Comparison of ENCODE assay signal across 28 mouse cellular contexts in genomic region chr2:92607153-92607552, GRCm38 (mm10). TPM values are rescaled to one million over a fixed set of nuclear protein-coding genes. Genes with fewer than 3 reads are reported as not detected.
DNase-seq lines count a peak whose midpoint lies in the region; ATAC-seq and TF ChIP-seq lines count a peak whose summit lies in the region.
"Had no signal": no experiment of that assay in that cellular context is flagged by ENCODE, and none has a peak within 500 bp of the region (broad histone marks: within the 10 kb centered on the region; RNA-seq: fewer than 3 reads in every experiment).

No protein-coding gene starts in this region.

- H3ac ChIP-seq in myocyte (ENCODE audit: control insufficient read depth, insufficient read length): no peak overlapping the region

- H3K4me1 ChIP-seq in intestine, embryonic 16.5 days (ENCODE audit: control insufficient read depth, insufficient read depth, low read length): no peaks in the 10 kb centered on the region

- no peak for TF ChIP-seq POLR2A in myocyte (IDR thresholded peaks at IDR 0.05; ENCODE audit: insufficient read length, low read depth)

- H3K9ac ChIP-seq in intestine, embryonic 16.5 days (ENCODE audit: low read depth, low read length): no peak overlapping the region; the same call in 1 of the 2 replicates
- H3K9ac ChIP-seq: forebrain, embryonic 13.5 days; hindbrain, embryonic 13.5 days; liver, embryonic 14.5 days; midbrain, embryonic 13.5 days; neural tube, embryonic 15.5 days had no signal

- H3K36me3 ChIP-seq in myocyte (ENCODE audit: control insufficient read depth, insufficient read depth): no peaks in the 10 kb centered on the region
- H3K36me3 ChIP-seq in intestine, embryonic 16.5 days (ENCODE audit: control insufficient read depth, insufficient read depth, low read length): no peaks in the 10 kb centered on the region

- no peak overlapping the region for H3K27ac ChIP-seq in intestine, embryonic 16.5 days (ENCODE audit: low read length)
- H3K27ac ChIP-seq: forebrain, embryonic 13.5 days; hindbrain, embryonic 13.5 days; liver, embryonic 14.5 days; neural tube, embryonic 15.5 days had no signal

- no peaks in the 10 kb centered on the region for H3K79me2 ChIP-seq in myocyte (ENCODE audit: control insufficient read depth, insufficient read depth)

- DNase-seq in right cerebral cortex, postnatal 14 days: peak; percentile 1
- no peak for DNase-seq in right cerebral cortex, postnatal 10 days (ENCODE audit: low spot score in 2 of 2)
- peak; percentile 3 for DNase-seq in MEL-GATA-1-ER (ENCODE audit: extremely low read depth, low read depth)
- DNase-seq in fat pad, adult 2 months (ENCODE audit: extremely low read depth, low read depth, low spot score): peak; percentile 91
- no peak for DNase-seq in layer of hippocampus, adult 18-20 months (ENCODE audit: low spot score in 2 of 2)
- DNase-seq: adrenal gland, postnatal 10 days; cerebellum, adult 11 months; cerebellum, adult 9-11 months; gastrocnemius, postnatal 14 days; heart, adult 18-20 months; heart, postnatal 4 days; kidney, adult 11 months; kidney, postnatal 14 days; layer of hippocampus, postnatal 36 days; liver; lung, adult 2 months; thymus, postnatal 4 days had no signal

- H3K4me3 ChIP-seq in myocyte: no peak overlapping the region
- no peak overlapping the region for H3K4me3 ChIP-seq in intestine, embryonic 16.5 days (ENCODE audit: low read length)
- H3K4me3 ChIP-seq: erythroblast, embryonic 14.5 days; forebrain, embryonic 13.5 days; hindbrain, embryonic 13.5 days; megakaryocyte, embryonic 14.5 days; midbrain, embryonic 13.5 days; neural tube, embryonic 15.5 days had no signal

- no peaks in the 10 kb centered on the region for H3K27me3 ChIP-seq in myocyte (ENCODE audit: control insufficient read depth, insufficient read depth, insufficient read length)
- peaks cover 5% of the 10 kb centered on the region; the same call in 1 of the 2 replicates for H3K27me3 ChIP-seq in intestine, embryonic 16.5 days (replicated peaks; ENCODE audit: control insufficient read depth, insufficient read depth, low read length)
- H3K27me3 ChIP-seq: forebrain, embryonic 13.5 days; midbrain, embryonic 13.5 days; neural tube, embryonic 15.5 days had no signal

- no peak for ATAC-seq in activated CD4-positive, CD25-positive, alpha-beta regulatory T cell, adult 4 months
- ATAC-seq in intestine, embryonic 16.5 days: no peak
- ATAC-seq: forebrain, embryonic 13.5 days; midbrain, embryonic 13.5 days had no signal

- H3K4me2 ChIP-seq in myocyte (ENCODE audit: low read depth): no peak overlapping the region
- no peak overlapping the region for H3K4me2 ChIP-seq in intestine, embryonic 16.5 days (ENCODE audit: low read depth, low read length)
- H3K4me2 ChIP-seq: forebrain, embryonic 13.5 days; heart, embryonic 11.5 days; hindbrain, embryonic 13.5 days; midbrain, embryonic 13.5 days; neural tube, embryonic 15.5 days had no signal

- no peaks in the 10 kb centered on the region for H3K9me3 ChIP-seq in intestine, embryonic 16.5 days (ENCODE audit: control insufficient read depth, low read length)
- H3K9me3 ChIP-seq: forebrain, embryonic 13.5 days; hindbrain, embryonic 13.5 days; megakaryocyte, embryonic 14.5 days; midbrain, embryonic 13.5 days; neural tube, embryonic 15.5 days had no signal

- 59% methylated on average over 6 of the region's 6 CpGs for WGBS in intestine, embryonic 16.5 days

TF ChIP-seq in myocyte, 11 proteins besides CTCF, POLR2A, EP300 and RAD21:
- TF ChIP-seq CEBPB (IDR thresholded peaks at IDR 0.05; ENCODE audit: insufficient read depth, poor library complexity, severe bottlenecking): 0 out of 2 replicates have a peak, but pooled peaks have one; percentile 30
- TF ChIP-seq POLR2AphosphoS2 (IDR thresholded peaks at IDR 0.05; ENCODE audit: insufficient read length, low read depth): no peak
- TF ChIP-seq TCF3 (IDR thresholded peaks at IDR 0.05; ENCODE audit: insufficient read length, low read depth): no peak

RNA-seq across cellular contexts. Expression of gene Chst1, which starts 7.6 kb away (rescaled TPM):
- 8.6 TPM for polyA plus RNA-seq in myocyte (2012; fragmentation: generic; extraction: Trizol)
- 100 to 1,000 TPM; 307 to 312 TPM for total RNA-seq in layer of hippocampus, adult 18-20 months (2021)
- polyA plus RNA-seq in activated CD4-positive, CD25-positive, alpha-beta regulatory T cell, adult 4 months (2017; shearing (Covaris generic)): under 1 TPM in 1 of 2 experiments, not detected in 1; 0.20 TPM
- 4.2 TPM in 2 replicates for polyA plus RNA-seq in intestine, embryonic 16.5 days (2015; fragmentation: Nextera tagmentation; extraction: Ambion mirVana)
- polyA plus RNA-seq: erythroblast, embryonic 14.5 days had no signal

Comparison
In these comparisons a context has a peak if more than half of its experiments do, and no peak if none do; other contexts are left out.
1. DNase-seq: peak in right cerebral cortex, postnatal 14 days (single experiment), MEL-GATA-1-ER (single experiment) and fat pad, adult 2 months (single experiment); none in right cerebral cortex, postnatal 10 days (0 of 2) and layer of hippocampus, adult 18-20 months (0 of 2).